Mouse (Mus musculus): ENCODE results near the gene Ap1s1.

Gene Ap1s1

GRCm38 (mm10) chr5:137015913-137016312, 30.0 kb downstream of the Ap1s1 start:
- no peak for DNase-seq

GRCm38 (mm10) chr5:137012401-137012950, 33.5 kb downstream of the Ap1s1 start:
- no peak for DNase-seq

- peak; percentile 48 to 81 for DNase-seq
Observed at GRCm38 (mm10) chr5:137009988-137010387, 35.9 kb downstream of the Ap1s1 start.

GRCm38 (mm10) chr5:137007276-137007675, 38.7 kb downstream of the Ap1s1 start:
- no peak for DNase-seq

- no peak for DNase-seq
Observed at GRCm38 (mm10) chr5:137000612-137001011, 45.3 kb downstream of the Ap1s1 start.

- no peak for DNase-seq
Observed at GRCm38 (mm10) chr5:136999449-136999848, 46.5 kb downstream of the Ap1s1 start.

- DNase-seq, result no peak
Observed at GRCm38 (mm10) chr5:136989801-136990200, 56.1 kb downstream of the Ap1s1 start.

- DNase-seq, result peak in 1 of 2 experiments; percentile 36
Observed at GRCm38 (mm10) chr5:136988420-136988819, 57.5 kb downstream of the Ap1s1 start.

GRCm38 (mm10) chr5:136987934-136988271, 58.0 kb downstream of the Ap1s1 start, which contains the start of gene Znhit1:
Gene Znhit1 (minus strand): TSS chr5:136988021.
- DNase-seq, result no peak

GRCm38 (mm10) chr5:136987138-136987933, 58.6 kb downstream of the Ap1s1 start:
- DNase-seq, result peak; percentile 84 to 87

- peak; percentile 94 to 98 for DNase-seq
Observed at GRCm38 (mm10) chr5:136986695-136987137, 59.2 kb downstream of the Ap1s1 start, which contains the start of gene Plod3. Gene Plod3 (plus strand): TSS chr5:136987019.
